Mouse (Mus musculus) liver, postnatal 0 days (tissue): Measurements from ENCODE around the gene Polr2l.
"Not testable (repeated sequence)": the region's sequence is repeated elsewhere in the genome, so short reads cannot be mapped to it uniquely, and the experiment has no call there.

Experiments
- CTCF ChIP-seq: sonication (generic); IDR thresholded peaks from 2 replicates; pipeline ENCODE4 v1.5.1; 2016; ENCODE audit warnings: antibody characterized with exemption, low read depth
- EP300 ChIP-seq: IDR thresholded peaks from 2 replicates; pipeline ENCODE4 v1.6.1; 2016; ENCODE audit warnings: antibody characterized with exemption, low read depth, mild to moderate bottlenecking

DNA sequence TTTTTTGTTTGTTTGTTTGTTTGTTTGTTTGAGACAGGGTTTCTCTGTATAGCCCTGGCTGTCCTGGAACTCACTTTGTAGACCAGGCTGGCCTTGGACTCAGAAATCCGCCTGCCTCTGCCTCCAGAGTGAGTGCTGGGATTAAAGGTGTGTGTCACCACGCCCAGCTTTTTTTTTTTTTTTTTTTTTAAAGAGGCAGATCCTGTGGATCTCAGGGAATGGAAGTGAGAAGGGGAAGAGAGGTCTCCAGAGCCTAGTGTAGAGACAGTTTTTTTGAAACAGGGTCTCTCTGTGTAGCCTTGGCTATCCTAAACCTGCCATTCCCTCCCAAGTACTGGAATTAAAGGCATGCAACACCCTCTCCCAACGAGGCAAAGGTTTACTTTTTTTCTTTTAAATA, 28.6 kb downstream of the Polr2l start:
- not testable (repeated sequence) for TF ChIP-seq EP300, CTCF
